Mouse (Mus musculus): ENCODE measurements around the gene Olfr1328. TPM values are rescaled to one million over a fixed set of nuclear protein-coding genes. Genes with fewer than 3 reads are reported as not detected.
"Not testable (repeated sequence)": the region's sequence is repeated elsewhere in the genome, so short reads cannot be mapped to it uniquely, and the experiment has no call there.

Olfr1328 gene
- polyA plus RNA-seq (2012): 0.02 TPM in 1 of 2 replicates, not detected in the other

GRCm38 (mm10) chr4:118938512-118938911 lies at the start of gene Olfr1328:
Gene Olfr1328, minus strand, starts transcription at chr4:118938612.
- Histone ChIP-seq H3K27me3 (ENCODE audit: control insufficient read depth) (no peaks in the 10 kb centered on the region), H3K4me1 (ENCODE audit: control insufficient read depth) (no peaks in the 10 kb centered on the region), H3K36me3 (ENCODE audit: control insufficient read depth) (no peaks in the 10 kb centered on the region), H3K9me3 (ENCODE audit: control insufficient read depth, low read length) (no peaks in the 10 kb centered on the region), H3K4me3 (replicated peaks) (no peak within 1 kb of the TSS)
- TF ChIP-seq GATA1 (IDR thresholded peaks at IDR 0.05; ENCODE audit: low read length) (no peak), TAL1 (IDR thresholded peaks at IDR 0.05; ENCODE audit: low read length) (no peak)

- H3K36me3 ChIP-seq (ENCODE audit: control insufficient read depth): no peaks in the 10 kb centered on the region
- TF ChIP-seq TAL1 (IDR thresholded peaks at IDR 0.05; ENCODE audit: low read length) (no peak), GATA1 (IDR thresholded peaks at IDR 0.05; ENCODE audit: low read length) (no peak)
- H3K27me3 ChIP-seq (ENCODE audit: control insufficient read depth): peaks cover 4% of the 10 kb centered on the region; the same call in 1 of the 2 replicates
- peaks cover 6% of the 10 kb centered on the region for H3K4me1 ChIP-seq (ENCODE audit: control insufficient read depth)
- H3K4me3 ChIP-seq (replicated peaks): no peak overlapping the region
- peaks cover 5% of the 10 kb centered on the region; the same call in 1 of the 2 replicates for H3K9me3 ChIP-seq (ENCODE audit: control insufficient read depth, low read length)
These were observed 46.9 kb upstream of the Olfr1328 start for GRCm38 (mm10) chr4:118985291-118985690.

GRCm38 (mm10) chr4:118973281-118973680 lies 34.9 kb upstream of the Olfr1328 start:
- Histone ChIP-seq H3K27me3 (ENCODE audit: control insufficient read depth) (no peaks in the 10 kb centered on the region), H3K4me1 (ENCODE audit: control insufficient read depth) (no peaks in the 10 kb centered on the region), H3K4me3 (replicated peaks) (no peak overlapping the region), H3K9me3 (ENCODE audit: control insufficient read depth, low read length) (no peaks in the 10 kb centered on the region), H3K36me3 (ENCODE audit: control insufficient read depth) (no peaks in the 10 kb centered on the region)
- no peak for TF ChIP-seq GATA1 (IDR thresholded peaks at IDR 0.05; ENCODE audit: low read length)
- TF ChIP-seq TAL1 (IDR thresholded peaks at IDR 0.05; ENCODE audit: low read length): no peak

GRCm38 (mm10) chr4:118967711-118968110 lies 29.3 kb upstream of the Olfr1328 start:
- TF ChIP-seq TAL1 (IDR thresholded peaks at IDR 0.05; ENCODE audit: low read length): no peak
- TF ChIP-seq GATA1 (IDR thresholded peaks at IDR 0.05; ENCODE audit: low read length): no peak
- Histone ChIP-seq H3K36me3 (ENCODE audit: control insufficient read depth) (no peaks in the 10 kb centered on the region), H3K4me3 (replicated peaks) (no peak overlapping the region), H3K9me3 (ENCODE audit: control insufficient read depth, low read length) (no peaks in the 10 kb centered on the region), H3K4me1 (ENCODE audit: control insufficient read depth) (no peaks in the 10 kb centered on the region), H3K27me3 (ENCODE audit: control insufficient read depth) (no peaks in the 10 kb centered on the region)

- H3K4me3 ChIP-seq (replicated peaks): no peak within 1 kb of the TSS
- H3K4me1 ChIP-seq (ENCODE audit: control insufficient read depth): no peaks in the 10 kb centered on the region
- no peaks in the 10 kb centered on the region for H3K9me3 ChIP-seq (ENCODE audit: control insufficient read depth, low read length)
- H3K36me3 ChIP-seq (ENCODE audit: control insufficient read depth): no peaks in the 10 kb centered on the region
- no peaks in the 10 kb centered on the region for H3K27me3 ChIP-seq (ENCODE audit: control insufficient read depth)
- TF ChIP-seq TAL1 (IDR thresholded peaks at IDR 0.05; ENCODE audit: low read length) (no peak), GATA1 (IDR thresholded peaks at IDR 0.05; ENCODE audit: low read length) (no peak)
These were observed 22.8 kb upstream of the Olfr1328 start, which contains the start of gene Lao1 for GRCm38 (mm10) chr4:118961141-118961628. Gene Lao1, plus strand, starts transcription at chr4:118961578.

- TF ChIP-seq GATA1 (IDR thresholded peaks at IDR 0.05; ENCODE audit: low read length): no peak
- Histone ChIP-seq H3K36me3 (ENCODE audit: control insufficient read depth) (no peaks in the 10 kb centered on the region), H3K4me1 (ENCODE audit: control insufficient read depth) (no peaks in the 10 kb centered on the region), H3K27me3 (ENCODE audit: control insufficient read depth) (no peaks in the 10 kb centered on the region), H3K9me3 (ENCODE audit: control insufficient read depth, low read length) (no peaks in the 10 kb centered on the region), H3K4me3 (replicated peaks) (no peak overlapping the region)
These were observed 20.4 kb upstream of the Olfr1328 start for GRCm38 (mm10) chr4:118958812-118959211.

GRCm38 (mm10) chr4:118931326-118931725 lies 7.1 kb downstream of the Olfr1328 start:
- not testable (repeated sequence) for H3K27me3 ChIP-seq (ENCODE audit: control insufficient read depth); H3K4me1 ChIP-seq (ENCODE audit: control insufficient read depth); H3K36me3 ChIP-seq (ENCODE audit: control insufficient read depth); H3K9me3 ChIP-seq (ENCODE audit: control insufficient read depth, low read length); H3K4me3 ChIP-seq (replicated peaks)

GRCm38 (mm10) chr4:118917365-118917764 lies 21.0 kb downstream of the Olfr1328 start, which contains the start of gene Olfr1329:
Gene Olfr1329, minus strand, starts transcription at chr4:118917465.
- H3K9me3 ChIP-seq (ENCODE audit: control insufficient read depth, low read length); H3K36me3 ChIP-seq (ENCODE audit: control insufficient read depth); H3K4me3 ChIP-seq (replicated peaks): not testable (repeated sequence)

GRCm38 (mm10) chr4:118901981-118902380 lies 36.4 kb downstream of the Olfr1328 start:
- Histone ChIP-seq H3K27me3 (ENCODE audit: control insufficient read depth) (no peaks in the 10 kb centered on the region), H3K4me3 (replicated peaks) (no peak overlapping the region), H3K9me3 (ENCODE audit: control insufficient read depth, low read length) (no peaks in the 10 kb centered on the region), H3K4me1 (ENCODE audit: control insufficient read depth) (no peaks in the 10 kb centered on the region), H3K36me3 (ENCODE audit: control insufficient read depth) (no peaks in the 10 kb centered on the region)
- TF ChIP-seq GATA1 (IDR thresholded peaks at IDR 0.05; ENCODE audit: low read length) (no peak), TAL1 (IDR thresholded peaks at IDR 0.05; ENCODE audit: low read length) (no peak)

More at GRCm38 (mm10) chr4:118917365-118917764, 21.0 kb downstream of the Olfr1328 start, which contains the start of gene Olfr1329:
- H3K27me3 ChIP-seq (ENCODE audit: control insufficient read depth); H3K4me1 ChIP-seq (ENCODE audit: control insufficient read depth): not testable (repeated sequence)

GRCm38 (mm10) chr4:118888297-118888696 lies 50.1 kb downstream of the Olfr1328 start, which contains the start of gene Olfr1330:
Gene Olfr1330, plus strand, starts transcription at chr4:118888597.
- H3K27me3 ChIP-seq (ENCODE audit: control insufficient read depth): no peaks in the 10 kb centered on the region
- TF ChIP-seq TAL1 (IDR thresholded peaks at IDR 0.05; ENCODE audit: low read length): no peak
- no peak for TF ChIP-seq GATA1 (IDR thresholded peaks at IDR 0.05; ENCODE audit: low read length)

More at GRCm38 (mm10) chr4:118888297-118888696, 50.1 kb downstream of the Olfr1328 start, which contains the start of gene Olfr1330:
- Histone ChIP-seq H3K36me3 (ENCODE audit: control insufficient read depth) (no peaks in the 10 kb centered on the region), H3K9me3 (ENCODE audit: control insufficient read depth, low read length) (no peaks in the 10 kb centered on the region), H3K4me1 (ENCODE audit: control insufficient read depth) (no peaks in the 10 kb centered on the region), H3K4me3 (replicated peaks) (no peak within 1 kb of the TSS)

Other genes with a start within 250 kb of the Olfr1328 start
- gene Olfr1342, start 245.9 kb downstream of the Olfr1328 start, polyA plus RNA-seq (2012): not detected in 2 replicates
- gene Olfr1341, start 235.1 kb downstream of the Olfr1328 start, polyA plus RNA-seq (2012): not detected in 2 replicates
- gene Olfr1340, start 218.5 kb downstream of the Olfr1328 start, polyA plus RNA-seq (2012): not detected in 2 replicates
- not detected in 2 replicates for gene Olfr1339, start 206.4 kb downstream of the Olfr1328 start, polyA plus RNA-seq (2012)
- gene Olfr1338, start 179.9 kb downstream of the Olfr1328 start, polyA plus RNA-seq (2012): not detected in 2 replicates
- gene Olfr1337, start 156.0 kb downstream of the Olfr1328 start, polyA plus RNA-seq (2012): not detected in 2 replicates
- gene Olfr1335, start 128.7 kb downstream of the Olfr1328 start, polyA plus RNA-seq (2012): not detected in 2 replicates
- not detected in 2 replicates for gene Olfr1333, start 102.3 kb downstream of the Olfr1328 start, polyA plus RNA-seq (2012)
- gene Olfr1331, start 74.0 kb downstream of the Olfr1328 start, polyA plus RNA-seq (2012): not detected in 2 replicates
- not detected in 2 replicates for gene Olfr1330, start 50.0 kb downstream of the Olfr1328 start, polyA plus RNA-seq (2012)
- gene Olfr1329, start 21.1 kb downstream of the Olfr1328 start, polyA plus RNA-seq (2012): not detected in 2 replicates
- not detected in 2 replicates for gene Lao1, start 23.0 kb upstream of the Olfr1328 start, polyA plus RNA-seq (2012)
- gene Slc2a1, start 170.1 kb upstream of the Olfr1328 start, polyA plus RNA-seq (2012): 189 and 215 TPM in 2 replicates
- 1.8 and 2.0 TPM in 2 replicates for gene Zfp691, start 235.6 kb upstream of the Olfr1328 start, polyA plus RNA-seq (2012)